Mouse (Mus musculus): ENCODE data around the gene Vmn1r177.

DNA sequence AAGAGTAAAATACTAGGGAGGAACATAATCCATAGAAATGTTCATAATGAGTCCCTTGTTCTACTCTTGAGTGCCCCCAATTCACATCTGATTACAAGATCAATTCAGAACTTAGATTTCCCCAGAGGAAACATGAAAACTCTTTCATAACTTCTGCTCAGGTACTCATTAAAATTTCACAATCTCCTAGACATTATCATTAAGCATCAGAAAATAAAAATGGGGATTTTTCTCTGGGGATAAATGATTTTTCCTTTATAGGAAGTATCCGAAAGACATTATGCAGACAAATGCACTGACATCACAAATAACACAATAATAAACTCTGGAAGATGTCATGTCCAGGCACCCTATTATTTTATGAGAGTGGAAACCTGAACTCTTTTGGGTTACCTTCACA lies 25.5 kb upstream of the Vmn1r177 start, which contains the start of gene Vmn1r178:
- TF ChIP-seq POLR2A (IDR thresholded peaks at IDR 0.05; ENCODE audit: insufficient read depth, low read depth, low read length) = no peak
- TF ChIP-seq CTCF (IDR thresholded peaks at IDR 0.05) = no peak
- TF ChIP-seq EP300 (IDR thresholded peaks at IDR 0.05; ENCODE audit: insufficient read depth, low read depth, low read length) = no peak

Measured in heart, adult 2 months (tissue).